Mouse (Mus musculus) testis, adult 2 months (tissue): ENCODE measurements around the gene Hykk.

Experiments
- CTCF ChIP-seq: fragments of 200-500 bp; IDR thresholded peaks from 2 replicates; pipeline ENCODE4 v1.5.1; 2012; ENCODE audit warnings: low read depth, mild to moderate bottlenecking, inconsistent platforms, low read length, moderate library complexity; ENCODE audit not compliant: control insufficient read depth, insufficient read depth, insufficient replicate concordance
- POLR2A ChIP-seq: fragments of 200-500 bp; IDR thresholded peaks from 2 replicates; pipeline ENCODE4 v1.6.1; 2012; ENCODE audit warnings: low read depth, mild to moderate bottlenecking, inconsistent platforms, low read length, moderate library complexity; ENCODE audit not compliant: control insufficient read depth

- no peak for TF ChIP-seq POLR2A
- no peak for TF ChIP-seq CTCF
Observed at GRCm38 (mm10) chr9:54942071-54942470, 25.0 kb downstream of the Hykk start.
